11 mouse cellular contexts compared by ENCODE assay signal in genomic region chr10:117441121-117441978, GRCm38 (mm10).
DNase-seq lines count a peak whose midpoint lies in the region; ATAC-seq and TF ChIP-seq lines count a peak whose summit lies in the region.
"Had no signal": no experiment of that assay in that cellular context is flagged by ENCODE, and none has a peak within 500 bp of the region (broad histone marks: within the 10 kb centered on the region; RNA-seq: fewer than 3 reads in every experiment).

No protein-coding gene starts in this region.

- H3K27me3 ChIP-seq in kidney, embryonic 14.5 days (ENCODE audit: control insufficient read depth, insufficient read depth, low read length): no peaks in the 10 kb centered on the region
- no peaks in the 10 kb centered on the region for H3K27me3 ChIP-seq in kidney, embryonic 16.5 days (ENCODE audit: insufficient read depth, low read length)
- H3K27me3 ChIP-seq in forebrain, embryonic 10.5 days (ENCODE audit: poor library complexity, severe bottlenecking): peaks cover 26% of the 10 kb centered on the region
- H3K27me3 ChIP-seq in hindbrain, embryonic 16.5 days (replicated peaks; ENCODE audit: control insufficient read depth, insufficient read depth, low read length): no peaks in the 10 kb centered on the region
- no peaks in the 10 kb centered on the region for H3K27me3 ChIP-seq in midbrain, postnatal 0 days (ENCODE audit: insufficient read depth, low read length)
- no peaks in the 10 kb centered on the region for H3K27me3 ChIP-seq in liver, embryonic 11.5 days (replicated peaks; ENCODE audit: control insufficient read depth, insufficient read depth, low read length)

- DNase-seq in forebrain, embryonic 10.5 days (ENCODE audit: extremely low spot score, low spot score): peak; percentile 60
- no peak for DNase-seq in midbrain, postnatal 0 days (ENCODE audit: low spot score)
- DNase-seq in gastrocnemius, postnatal 25 days: no peak
- no peak for DNase-seq in left cerebral cortex, postnatal 4 days
- DNase-seq in liver, embryonic 11.5 days (ENCODE audit: low spot score): no peak
- DNase-seq: cerebellum, postnatal 10 days; kidney, postnatal 25 days; lung, adult 2 months had no signal

- intact Hi-C loops in left cerebral cortex, postnatal 4 days (cut with DNase I): no loop called here

- H3K4me1 ChIP-seq in kidney, embryonic 14.5 days (ENCODE audit: control insufficient read depth, insufficient read depth, low read length): no peaks in the 10 kb centered on the region
- peaks cover 4% of the 10 kb centered on the region for H3K4me1 ChIP-seq in kidney, embryonic 16.5 days (ENCODE audit: insufficient read depth, low read length)
- H3K4me1 ChIP-seq in forebrain, embryonic 10.5 days: peaks cover 36% of the 10 kb centered on the region
- H3K4me1 ChIP-seq in hindbrain, embryonic 16.5 days (ENCODE audit: control insufficient read depth, insufficient read depth, low read depth, low read length): no peaks in the 10 kb centered on the region; the same call in 1 of the 2 replicates
- H3K4me1 ChIP-seq in midbrain, postnatal 0 days (ENCODE audit: insufficient read depth, low read length): no peaks in the 10 kb centered on the region
- H3K4me1 ChIP-seq in liver, embryonic 11.5 days (replicated peaks; ENCODE audit: control insufficient read depth, insufficient read depth, low read length): no peaks in the 10 kb centered on the region

- 38% methylated on average over 24 of the region's 24 CpGs for WGBS in kidney, embryonic 14.5 days
- 42% methylated on average over 24 of the region's 24 CpGs for WGBS in kidney, embryonic 16.5 days
- whole genome bisulfite sequencing in forebrain, embryonic 10.5 days: 7% methylated on average over 24 of the region's 24 CpGs
- 10% methylated on average over 24 of the region's 24 CpGs for WGBS in hindbrain, embryonic 16.5 days
- WGBS in midbrain, postnatal 0 days: 3% methylated on average over 24 of the region's 24 CpGs
- WGBS in liver, embryonic 11.5 days: 53% methylated on average over 24 of the region's 24 CpGs

- TF ChIP-seq CTCF in midbrain, postnatal 0 days (IDR thresholded peaks at IDR 0.05): no peak

- peak overlapping the region; percentile 17; the same call in 1 of the 2 replicates for H3K4me2 ChIP-seq in kidney, embryonic 14.5 days (replicated peaks; ENCODE audit: low read depth, low read length)
- no peak overlapping the region for H3K4me2 ChIP-seq in kidney, embryonic 16.5 days (replicated peaks; ENCODE audit: low read depth, low read length)
- H3K4me2 ChIP-seq in hindbrain, embryonic 16.5 days (ENCODE audit: low read length): peak overlapping the region; percentile 42
- H3K4me2 ChIP-seq in midbrain, postnatal 0 days (ENCODE audit: low read depth, low read length, poor library complexity, severe bottlenecking): peak overlapping the region; percentile 39
- H3K4me2 ChIP-seq in liver, embryonic 11.5 days: no peak overlapping the region; the same call in 1 of the 2 replicates

- H3K36me3 ChIP-seq in kidney, embryonic 14.5 days (ENCODE audit: control insufficient read depth, insufficient read depth, low read length): no peaks in the 10 kb centered on the region
- H3K36me3 ChIP-seq in kidney, embryonic 16.5 days (ENCODE audit: insufficient read depth, low read length): no peaks in the 10 kb centered on the region
- no peaks in the 10 kb centered on the region; the same call in 1 of the 2 replicates for H3K36me3 ChIP-seq in forebrain, embryonic 10.5 days (replicated peaks)
- H3K36me3 ChIP-seq in hindbrain, embryonic 16.5 days (ENCODE audit: control insufficient read depth, insufficient read depth, low read length): no peaks in the 10 kb centered on the region
- no peaks in the 10 kb centered on the region for H3K36me3 ChIP-seq in midbrain, postnatal 0 days (ENCODE audit: insufficient read depth, low read length)
- no peaks in the 10 kb centered on the region for H3K36me3 ChIP-seq in liver, embryonic 11.5 days (ENCODE audit: control insufficient read depth, insufficient read depth, low read length)

- ATAC-seq in kidney, embryonic 14.5 days (ENCODE audit: low FRiP score, low TSS enrichment): no peak
- ATAC-seq in kidney, embryonic 16.5 days (ENCODE audit: low FRiP score, low TSS enrichment): no peak
- peak; percentile 24; the same call in 1 of the 2 replicates for ATAC-seq in hindbrain, embryonic 16.5 days
- ATAC-seq in midbrain, postnatal 0 days (ENCODE audit: low FRiP score): no peak; the same call in 1 of the 2 replicates
- no peak for ATAC-seq in liver, embryonic 11.5 days (replicated peaks; ENCODE audit: low FRiP score)

- no peak overlapping the region for H3K27ac ChIP-seq in kidney, embryonic 14.5 days (ENCODE audit: low read depth, low read length)
- H3K27ac ChIP-seq in kidney, embryonic 16.5 days (ENCODE audit: low read length): no peak overlapping the region
- H3K27ac ChIP-seq in forebrain, embryonic 10.5 days: peak overlapping the region; percentile 68
- no peak overlapping the region for H3K27ac ChIP-seq in hindbrain, embryonic 16.5 days (ENCODE audit: low read depth, low read length)
- no peak overlapping the region for H3K27ac ChIP-seq in midbrain, postnatal 0 days (ENCODE audit: low read depth, low read length)
- no peak overlapping the region for H3K27ac ChIP-seq in liver, embryonic 11.5 days (ENCODE audit: low read depth, low read length)

- no peak overlapping the region for H3K4me3 ChIP-seq in kidney, embryonic 14.5 days (ENCODE audit: low read length)
- H3K4me3 ChIP-seq in kidney, embryonic 16.5 days (ENCODE audit: low read length): no peak overlapping the region
- H3K4me3 ChIP-seq in forebrain, embryonic 10.5 days: peak overlapping the region; percentile 40
- peak overlapping the region; percentile 2; the same call in 1 of the 2 replicates for H3K4me3 ChIP-seq in hindbrain, embryonic 16.5 days (ENCODE audit: low read length)
- peak overlapping the region; percentile 12; the same call in 1 of the 2 replicates for H3K4me3 ChIP-seq in midbrain, postnatal 0 days (ENCODE audit: low read depth, low read length)
- H3K4me3 ChIP-seq in liver, embryonic 11.5 days (ENCODE audit: low read depth, low read length): no peak overlapping the region

- H3K9me3 ChIP-seq in kidney, embryonic 14.5 days (ENCODE audit: control insufficient read depth, low read length): peaks cover 4% of the 10 kb centered on the region; the same call in 1 of the 2 replicates
- peaks cover 3% of the 10 kb centered on the region; the same call in 1 of the 2 replicates for H3K9me3 ChIP-seq in kidney, embryonic 16.5 days (ENCODE audit: low read length)
- H3K9me3 ChIP-seq in forebrain, embryonic 10.5 days: peaks cover 19% of the 10 kb centered on the region
- H3K9me3 ChIP-seq in hindbrain, embryonic 16.5 days (ENCODE audit: control insufficient read depth, low read length): no peaks in the 10 kb centered on the region; the same call in 1 of the 2 replicates
- no peaks in the 10 kb centered on the region for H3K9me3 ChIP-seq in midbrain, postnatal 0 days (ENCODE audit: low read length)
- no peaks in the 10 kb centered on the region for H3K9me3 ChIP-seq in liver, embryonic 11.5 days (ENCODE audit: control insufficient read depth, low read length)

- no peak overlapping the region for H3K9ac ChIP-seq in kidney, embryonic 14.5 days (ENCODE audit: low read depth, low read length)
- H3K9ac ChIP-seq in kidney, embryonic 16.5 days (replicated peaks; ENCODE audit: low read length): no peak overlapping the region
- H3K9ac ChIP-seq in hindbrain, embryonic 16.5 days (ENCODE audit: low read depth, low read length): no peak overlapping the region
- 0 out of 2 replicates have a peak overlapping the region, but pooled peaks have one; percentile 8 for H3K9ac ChIP-seq in midbrain, postnatal 0 days (replicated peaks; ENCODE audit: low read length, poor library complexity, severe bottlenecking)
- no peak overlapping the region for H3K9ac ChIP-seq in liver, embryonic 11.5 days (ENCODE audit: low read depth, low read length)

Comparison
In these comparisons a context has a peak if more than half of its experiments do, and no peak if none do; other contexts are left out.
1. H3K4me2 ChIP-seq: peak in kidney, embryonic 14.5 days (single experiment), hindbrain, embryonic 16.5 days (single experiment) and midbrain, postnatal 0 days (single experiment); none in kidney, embryonic 16.5 days (single experiment) and liver, embryonic 11.5 days (single experiment).
2. H3K4me3 ChIP-seq: peak in forebrain, embryonic 10.5 days (single experiment), hindbrain, embryonic 16.5 days (single experiment) and midbrain, postnatal 0 days (single experiment); none in kidney, embryonic 14.5 days (single experiment), kidney, embryonic 16.5 days (single experiment) and liver, embryonic 11.5 days (single experiment).